Mouse (Mus musculus) heart, adult 2 months (tissue): ENCODE results near the gene Atf1. TPM values are rescaled to one million over a fixed set of nuclear protein-coding genes. Genes with fewer than 3 reads are reported as not detected.

Experiments
- DNase-seq, 2 experiments: peaks; one replicate each; pipeline ENCODE4 v3.0.0; 2021
- H3K27ac ChIP-seq: fragments of 200-600 bp; 2 replicates; pipeline ENCODE4 v1.8.1; 2022
- H3K27me3 ChIP-seq: fragments of 200-500 bp; 2 replicates; pipeline ENCODE4 v1.6.1; 2012; ENCODE audit warnings: mild to moderate bottlenecking, low read length, inconsistent platforms, mixed read lengths; ENCODE audit not compliant: control insufficient read depth, insufficient read depth
- H3K36me3 ChIP-seq: fragments of 200-500 bp; 2 replicates; pipeline ENCODE4 v1.6.1; 2012; ENCODE audit warnings: low read length, inconsistent platforms; ENCODE audit not compliant: control insufficient read depth, insufficient read depth
- H3K4me1 ChIP-seq: fragments of 200-500 bp; 2 replicates; pipeline ENCODE4 v1.6.1; 2011; ENCODE audit warnings: low read length; ENCODE audit not compliant: control insufficient read depth, insufficient read depth
- H3K4me3 ChIP-seq: fragments of 200-600 bp; 2 replicates; pipeline ENCODE4 v1.8.1; 2022
- H3K79me2 ChIP-seq: fragments of 200-500 bp; replicated peaks from 2 replicates; pipeline ENCODE4 v1.6.1; 2012; ENCODE audit warnings: mild to moderate bottlenecking, inconsistent platforms, low read length, moderate library complexity, mixed read lengths; ENCODE audit not compliant: control insufficient read depth, insufficient read depth
- H3K9ac ChIP-seq: fragments of 200-500 bp; 2 replicates; pipeline ENCODE4 v1.6.1; 2012; ENCODE audit warnings: low read depth, mild to moderate bottlenecking, control low read depth, inconsistent platforms, low read length, mixed read lengths
- CTCF ChIP-seq: fragments of 200-600 bp; IDR thresholded peaks from 2 replicates; pipeline ENCODE4 v1.8.1; 2022; ENCODE audit warnings: antibody characterized with exemption, mild to moderate bottlenecking, moderate library complexity
- EP300 ChIP-seq: fragments of 200-500 bp; IDR thresholded peaks from 2 replicates; pipeline ENCODE4 v1.6.1; 2011; ENCODE audit warnings: low read depth, low read length, control low read depth; ENCODE audit not compliant: insufficient read depth
- POLR2A ChIP-seq: fragments of 200-500 bp; IDR thresholded peaks from 2 replicates; pipeline ENCODE4 v1.6.1; 2011; ENCODE audit warnings: mild to moderate bottlenecking, low read depth, low read length, control low read depth; ENCODE audit not compliant: insufficient read depth
- WGBS: fragments of 180-500 bp; shearing (Covaris S2); methylation state at CpG from one replicate; pipeline ENCODE4 v1.1.7; 2018; 5-methylcytosine and 5-hydroxymethylcytosine counted together
- intact Hi-C: fragments of 180-260 bp; cut with DNase I; formaldehyde crosslinking; loops from one replicate; pipeline ENCODE4 v1.15.1; 2025
- polyA plus RNA-seq: library from polyadenylated mRNA; depleted of rRNA; stranded (reverse); fragments of >200 nt; gene quantifications from 2 replicates; pipeline ENCODE4 v1.2.3, GENCODE M21; 2012
- total RNA-seq, 2 experiments: library from RNA; stranded (reverse); gene quantifications; 2 replicates each; pipeline ENCODE4 v1.2.3; 2021

Gene Atf1
- total and polyA plus RNA-seq, 3 experiments = 50.7 to 54.2 (median 53.9) TPM

DNA sequence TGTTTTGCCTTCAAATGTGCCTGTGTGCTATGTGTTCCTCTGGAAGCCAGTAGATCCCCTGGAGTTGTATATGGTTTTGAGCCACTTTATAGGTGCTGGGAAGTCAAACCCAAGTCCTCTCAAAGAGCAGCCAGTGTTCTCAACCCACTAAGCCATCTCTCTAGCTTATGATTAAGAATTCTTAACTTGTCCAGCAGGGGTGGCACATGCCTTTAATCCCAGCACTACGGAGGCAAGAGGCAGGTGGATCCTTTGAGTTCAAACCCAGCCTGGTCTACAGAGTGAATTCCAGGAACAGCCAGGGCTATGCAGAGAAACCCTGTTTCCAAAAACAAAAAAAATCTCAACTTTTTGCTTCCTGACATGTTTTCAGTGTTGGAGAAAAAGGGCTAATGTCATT lies 3.0 kb downstream of the Atf1 start:
- intact Hi-C loops = no loop called here
- peaks cover 9% of the 10 kb centered on the region for H3K4me1 ChIP-seq
- peaks cover 15% of the 10 kb centered on the region for H3K36me3 ChIP-seq
- DNase-seq = no peak
- 51% methylated on average over 1 of the region's 1 CpGs for WGBS
- H3K27ac ChIP-seq = no peak overlapping the region
- no peak overlapping the region for H3K9ac ChIP-seq
- TF ChIP-seq EP300 (no peak), CTCF (no peak; the same call in 1 of the 2 replicates), POLR2A (no peak)
- no peaks in the 10 kb centered on the region for H3K27me3 ChIP-seq
- H3K4me3 ChIP-seq = no peak overlapping the region
- peaks cover 1% of the 10 kb centered on the region for H3K79me2 ChIP-seq

DNA sequence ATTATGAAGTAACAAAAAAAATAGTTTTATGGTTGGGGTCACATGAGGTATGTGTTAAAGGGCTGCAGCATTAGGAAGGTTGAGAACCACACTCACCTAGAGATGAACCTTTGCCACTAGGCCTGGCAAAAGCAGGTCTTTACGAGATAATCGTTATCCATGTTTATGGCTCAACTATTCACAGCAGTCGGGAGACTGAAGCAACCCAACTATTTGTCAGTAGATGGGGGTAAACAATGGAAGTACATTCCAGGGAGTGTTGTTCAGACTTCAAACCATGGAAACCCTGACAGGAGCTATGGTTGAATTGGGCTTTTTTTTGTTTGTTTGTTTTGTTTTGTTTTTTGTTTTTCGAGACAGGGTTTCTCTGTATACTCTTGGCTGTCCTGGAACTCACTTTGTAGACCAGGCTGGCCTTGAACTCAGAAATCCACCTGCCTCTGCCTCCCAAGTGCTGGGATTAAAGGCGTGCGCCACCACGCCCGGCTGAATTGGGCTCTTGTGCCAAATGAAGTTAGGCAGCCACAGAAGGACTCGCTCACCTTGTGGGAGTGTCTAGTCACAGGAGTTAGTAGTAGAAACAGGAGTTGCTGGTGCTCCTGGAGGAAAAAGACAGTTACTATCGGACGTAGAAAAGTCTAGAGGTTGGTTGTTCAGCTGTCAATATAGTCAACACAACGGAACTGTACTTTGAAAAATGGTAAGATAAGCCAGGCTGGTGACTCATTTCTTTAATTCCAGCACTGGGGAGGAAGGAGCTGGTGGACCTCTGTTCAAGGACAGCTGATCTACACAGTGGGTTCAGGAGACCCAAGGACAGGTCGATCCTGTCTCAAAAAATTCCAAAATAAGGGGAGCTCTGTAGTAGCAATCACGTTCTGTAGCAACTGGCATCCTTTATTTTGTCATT lies 4.3 kb downstream of the Atf1 start:
- no peaks in the 10 kb centered on the region for H3K27me3 ChIP-seq
- H3K4me1 ChIP-seq = peaks cover 6% of the 10 kb centered on the region
- no peak overlapping the region for H3K4me3 ChIP-seq
- no peak overlapping the region for H3K9ac ChIP-seq
- no peak for TF ChIP-seq CTCF
- TF ChIP-seq POLR2A = no peak
- no peak for TF ChIP-seq EP300
- WGBS = 65% methylated on average over 14 of the region's 14 CpGs
- peaks cover 1% of the 10 kb centered on the region for H3K79me2 ChIP-seq
- no peak overlapping the region for H3K27ac ChIP-seq
- intact Hi-C loops = no loop called here
- H3K36me3 ChIP-seq = peaks cover 17% of the 10 kb centered on the region
- no peak for DNase-seq

DNA sequence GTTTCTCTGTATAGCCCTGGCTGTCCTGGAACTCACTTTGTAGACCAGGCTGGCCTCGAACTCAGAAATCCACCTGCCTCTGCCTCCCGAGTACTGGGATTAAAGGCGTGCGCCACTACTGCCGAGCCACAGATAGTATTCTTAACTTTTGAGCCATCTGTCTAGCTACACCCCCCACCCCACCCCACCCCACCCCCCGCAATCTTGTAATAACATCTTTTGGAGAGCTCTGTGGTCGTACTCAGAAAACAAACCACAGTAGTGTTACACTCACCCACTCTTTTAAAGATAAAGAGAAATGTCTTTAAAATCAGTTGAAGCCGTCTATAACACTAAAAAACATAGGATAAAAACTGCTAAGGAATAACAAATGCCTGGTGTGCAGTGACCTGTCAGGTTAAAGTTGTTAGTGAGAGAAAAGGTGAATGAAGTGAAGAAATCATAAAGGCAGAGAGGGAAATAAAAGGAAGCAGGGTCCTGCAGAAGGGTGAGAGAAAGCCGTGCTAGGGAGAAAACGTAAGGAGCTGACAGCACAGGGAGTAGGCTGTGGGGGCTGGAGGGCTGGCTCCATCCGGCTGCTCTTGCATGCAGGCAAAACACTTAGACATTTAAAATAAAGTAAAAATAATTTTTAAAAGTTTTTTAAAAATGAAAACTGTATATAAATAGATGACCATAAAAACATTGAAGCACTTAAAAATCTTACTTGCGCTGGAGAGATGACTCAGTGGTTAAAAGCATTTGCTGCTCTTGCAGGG lies 7.8 kb downstream of the Atf1 start:
- Histone ChIP-seq H3K27me3 (no peaks in the 10 kb centered on the region), H3K4me1 (peaks cover 6% of the 10 kb centered on the region), H3K27ac (no peak overlapping the region), H3K36me3 (peaks cover 26% of the 10 kb centered on the region), H3K4me3 (no peak overlapping the region), H3K79me2 (peaks cover 4% of the 10 kb centered on the region), H3K9ac (no peak overlapping the region)
- DNase-seq = no peak
- TF ChIP-seq EP300 (no peak), CTCF (no peak), POLR2A (no peak)
- intact Hi-C loops = no loop called here
- WGBS = 91% methylated on average over 12 of the region's 12 CpGs

DNA sequence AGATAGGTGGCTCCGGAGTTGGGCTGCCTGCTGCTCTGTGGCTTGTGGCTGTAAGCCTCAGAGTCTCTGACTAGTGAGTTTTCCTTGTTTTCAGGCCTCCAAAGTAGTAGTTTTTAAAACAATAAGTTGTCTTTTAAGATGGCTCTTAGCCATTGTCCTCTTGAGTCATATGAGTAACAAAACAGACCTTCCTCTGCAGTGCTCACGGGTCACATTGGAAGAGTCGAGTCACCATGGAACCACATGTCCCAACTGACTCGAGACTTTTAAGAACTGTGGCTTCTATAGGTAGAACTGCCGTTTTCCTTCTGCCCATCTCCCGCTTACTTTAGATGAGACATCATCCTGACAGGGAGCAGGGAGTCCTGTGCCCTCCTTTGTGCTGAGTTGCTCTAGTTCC lies 9.3 kb downstream of the Atf1 start:
- Histone ChIP-seq H3K9ac (peak overlapping the region; percentile 1; the same call in 1 of the 2 replicates), H3K79me2 (peaks cover 6% of the 10 kb centered on the region), H3K4me1 (peaks cover 6% of the 10 kb centered on the region), H3K27me3 (no peaks in the 10 kb centered on the region), H3K4me3 (no peak overlapping the region), H3K36me3 (peaks cover 19% of the 10 kb centered on the region), H3K27ac (peak overlapping the region; percentile 10)
- WGBS = 36% methylated on average over 6 of the region's 6 CpGs
- intact Hi-C loops = no loop called here
- no peak for DNase-seq
- TF ChIP-seq POLR2A (no peak), EP300 (no peak), CTCF (no peak)

DNA sequence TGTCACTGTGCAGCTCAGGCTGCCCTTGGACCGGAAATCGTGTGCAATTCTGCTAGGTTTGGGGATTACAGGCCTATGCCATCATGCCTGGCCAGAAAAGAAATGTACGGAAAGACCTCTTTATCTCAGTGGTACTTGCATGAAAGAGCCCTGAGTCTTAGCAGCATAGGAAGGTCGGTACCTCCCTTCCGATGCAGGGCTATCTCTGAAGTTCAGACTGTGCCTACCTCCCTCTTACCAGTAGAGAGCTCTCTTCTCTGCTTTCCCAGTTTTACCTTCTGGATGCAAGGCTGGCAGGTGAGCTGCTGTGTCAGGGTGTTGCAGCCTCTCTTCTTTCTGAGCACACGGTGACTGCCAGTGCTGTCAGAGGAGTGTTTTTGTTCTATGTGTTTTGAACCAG lies 14.2 kb downstream of the Atf1 start:
- Histone ChIP-seq H3K4me1 (peaks cover 6% of the 10 kb centered on the region), H3K4me3 (no peak overlapping the region), H3K9ac (no peak overlapping the region), H3K36me3 (peaks cover 13% of the 10 kb centered on the region), H3K27me3 (no peaks in the 10 kb centered on the region), H3K27ac (no peak overlapping the region), H3K79me2 (peaks cover 6% of the 10 kb centered on the region; the same call in 1 of the 2 replicates)
- WGBS = 79% methylated on average over 6 of the region's 6 CpGs
- intact Hi-C loops = no loop called here
- DNase-seq = no peak
- TF ChIP-seq EP300 (no peak), POLR2A (no peak), CTCF (no peak)

DNA sequence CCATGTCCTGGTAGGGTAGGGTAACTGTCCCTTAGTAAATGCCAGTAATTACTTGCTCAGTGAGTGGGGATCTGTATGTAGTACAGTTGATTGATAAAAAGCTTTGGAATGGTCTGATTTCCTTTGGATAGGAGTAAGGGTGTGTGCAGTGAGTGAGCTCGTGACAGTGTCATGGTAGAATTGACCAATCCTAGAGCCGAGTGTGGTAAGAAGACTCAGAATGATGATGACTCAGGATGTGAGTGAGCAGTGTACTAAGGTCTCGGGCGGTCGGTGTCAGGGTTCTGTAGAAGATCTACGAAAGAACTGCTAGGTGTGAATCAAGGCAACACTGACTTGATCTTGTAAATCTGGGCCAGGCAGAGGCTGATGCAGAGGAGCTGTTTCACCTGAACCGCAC lies 18.3 kb downstream of the Atf1 start:
- Histone ChIP-seq H3K79me2 (peaks cover 1% of the 10 kb centered on the region; the same call in 1 of the 2 replicates), H3K27me3 (no peaks in the 10 kb centered on the region), H3K36me3 (peaks cover 7% of the 10 kb centered on the region), H3K4me1 (no peaks in the 10 kb centered on the region), H3K9ac (no peak overlapping the region), H3K27ac (no peak overlapping the region), H3K4me3 (no peak overlapping the region)
- no peak for DNase-seq
- no peak for TF ChIP-seq POLR2A
- no peak for TF ChIP-seq CTCF
- TF ChIP-seq EP300 = no peak
- 95% methylated on average over 7 of the region's 7 CpGs for WGBS
- intact Hi-C loops = no loop called here
